Mouse (Mus musculus) lung, postnatal 25 days (tissue): ENCODE data around the gene Efna1.

Source experiments
- DNase-seq: peaks from one replicate; pipeline ENCODE4 v3.0.0; 2022; ENCODE audit warnings: low spot score

Efna1 gene

GRCm38 (mm10) chr3:89278643-89279042 lies 2.3 kb downstream of the Efna1 start:
- DNase-seq = no peak

GRCm38 (mm10) chr3:89278107-89278506 lies 2.8 kb downstream of the Efna1 start:
- peak; percentile 88 for DNase-seq

- peak; percentile 64 for DNase-seq
These were observed 3.5 kb downstream of the Efna1 start for GRCm38 (mm10) chr3:89277281-89278021.

GRCm38 (mm10) chr3:89276061-89276460 lies 4.9 kb downstream of the Efna1 start:
- no peak for DNase-seq

GRCm38 (mm10) chr3:89271760-89272159 lies 9.2 kb downstream of the Efna1 start:
- DNase-seq = no peak

GRCm38 (mm10) chr3:89270891-89271290 lies 10.1 kb downstream of the Efna1 start:
- no peak for DNase-seq

- peak; percentile 86 for DNase-seq
These were observed 10.7 kb downstream of the Efna1 start, which contains the start of gene Slc50a1 for GRCm38 (mm10) chr3:89270051-89270755. Gene Slc50a1, minus strand, starts transcription at chr3:89270570.

- no peak for DNase-seq
These were observed 12.0 kb downstream of the Efna1 start for GRCm38 (mm10) chr3:89268916-89269315.

GRCm38 (mm10) chr3:89266439-89266893 lies 14.5 kb downstream of the Efna1 start:
- peak; percentile 89 for DNase-seq

GRCm38 (mm10) chr3:89262417-89262816 lies 18.5 kb downstream of the Efna1 start:
- no peak for DNase-seq

- DNase-seq = no peak
These were observed 20.7 kb downstream of the Efna1 start for GRCm38 (mm10) chr3:89260211-89260610.

GRCm38 (mm10) chr3:89259076-89259475 lies 21.9 kb downstream of the Efna1 start, which contains the start of gene Dpm3:
Gene Dpm3, plus strand, starts transcription at chr3:89259358.
- DNase-seq = no peak

GRCm38 (mm10) chr3:89256177-89256576 lies 24.8 kb downstream of the Efna1 start:
- DNase-seq = no peak

GRCm38 (mm10) chr3:89254994-89255393 lies 25.9 kb downstream of the Efna1 start:
- DNase-seq = no peak

GRCm38 (mm10) chr3:89251365-89251895 lies 29.5 kb downstream of the Efna1 start:
- peak; percentile 87 for DNase-seq

- peak; percentile 88 for DNase-seq
These were observed 30.4 kb downstream of the Efna1 start for GRCm38 (mm10) chr3:89250435-89251040.

GRCm38 (mm10) chr3:89247466-89247865 lies 33.5 kb downstream of the Efna1 start:
- DNase-seq = no peak

- peak; percentile 92 for DNase-seq
These were observed 34.5 kb downstream of the Efna1 start, which contains the start of gene Trim46 for GRCm38 (mm10) chr3:89246261-89247100. Gene Trim46, minus strand, starts transcription at chr3:89246309.

GRCm38 (mm10) chr3:89245688-89246171 lies 35.2 kb downstream of the Efna1 start, which contains the start of gene Krtcap2:
Gene Krtcap2, plus strand, starts transcription at chr3:89245966.
- DNase-seq = no peak

GRCm38 (mm10) chr3:89244982-89245687 lies 35.8 kb downstream of the Efna1 start:
- DNase-seq = no peak
